Mouse (Mus musculus) heart, postnatal 25 days (tissue): ENCODE data around the gene Rmi1. TPM values are rescaled to one million over a fixed set of nuclear protein-coding genes. Genes with fewer than 3 reads are reported as not detected.
"Not testable (repeated sequence)": the region's sequence is repeated elsewhere in the genome, so short reads cannot be mapped to it uniquely, and the experiment has no call there.

Experiments used
- DNase-seq: peaks from one replicate; pipeline ENCODE4 v3.0.0; 2022; ENCODE audit warnings: low spot score
- intact Hi-C: fragments of 180-260 bp; cut with DNase I; formaldehyde crosslinking; loops from one replicate; pipeline ENCODE4 v1.15.1; 2025
- total RNA-seq, 2 experiments: library from RNA; stranded (reverse); gene quantifications; 2 replicates each; pipeline ENCODE4 v1.2.3; 2021

Gene Rmi1
- total RNA-seq, 2 experiments from 2014 or later, result 8.3 to 10.0 TPM

GRCm38 (mm10) chr13:58397651-58398050 lies 4.4 kb upstream of the Rmi1 start:
- intact Hi-C loops, result no loop called here
- DNase-seq, result no peak

- intact Hi-C loops, result loop anchor here (2.0 kb wide), 1 partner anchor 16 kb away; the partner anchor contains the start of gene 2210016F16Rik
These were observed 1.5 kb upstream of the Rmi1 start for GRCm38 (mm10) chr13:58400576-58400975.

GRCm38 (mm10) chr13:58401135-58402002 lies 679 bp upstream of the Rmi1 start:
- peak; percentile 44 for DNase-seq
- intact Hi-C loops, result loop anchor here (2.0 kb wide), 1 partner anchor 17 kb away; the partner anchor contains the start of gene 2210016F16Rik

More at GRCm38 (mm10) chr13:58400576-58400975, 1.5 kb upstream of the Rmi1 start:
- DNase-seq, result no peak

- no peak for DNase-seq
- intact Hi-C loops, result no loop called here
These were observed 679 bp downstream of the Rmi1 start for GRCm38 (mm10) chr13:58402744-58403110.

- intact Hi-C loops, DNase-seq: not testable (repeated sequence)
These were observed 1.2 kb downstream of the Rmi1 start, which contains the start of gene Hnrnpk for GRCm38 (mm10) chr13:58403243-58403642. Gene Hnrnpk (minus strand): TSS chr13:58403343.

- intact Hi-C loops, result loop anchor here (5.0 kb wide), 1 partner anchor 131 kb away; no protein-coding TSS in a partner anchor
- no peak for DNase-seq
These were observed 9.0 kb downstream of the Rmi1 start for GRCm38 (mm10) chr13:58411073-58411472.

GRCm38 (mm10) chr13:58415374-58415773 lies 13.3 kb downstream of the Rmi1 start:
- DNase-seq, result no peak
- intact Hi-C loops, result no loop called here

GRCm38 (mm10) chr13:58415838-58416237 lies 13.8 kb downstream of the Rmi1 start:
- intact Hi-C loops, result no loop called here
- no peak for DNase-seq

- intact Hi-C loops, result no loop called here
- no peak for DNase-seq
These were observed 16.6 kb downstream of the Rmi1 start for GRCm38 (mm10) chr13:58418656-58419055.

- intact Hi-C loops, result no loop called here
- no peak for DNase-seq
These were observed 17.2 kb downstream of the Rmi1 start for GRCm38 (mm10) chr13:58419266-58419665.

- intact Hi-C loops, result no loop called here
- no peak for DNase-seq
These were observed 19.0 kb downstream of the Rmi1 start for GRCm38 (mm10) chr13:58421026-58421425.

- intact Hi-C loops, result no loop called here
- no peak for DNase-seq
These were observed 20.2 kb downstream of the Rmi1 start for GRCm38 (mm10) chr13:58422242-58422641.

- intact Hi-C loops, result no loop called here
- no peak for DNase-seq
These were observed 21.1 kb downstream of the Rmi1 start for GRCm38 (mm10) chr13:58423061-58423660.

- no peak for DNase-seq
- intact Hi-C loops, result no loop called here
These were observed 37.7 kb downstream of the Rmi1 start for GRCm38 (mm10) chr13:58439716-58440115.

- intact Hi-C loops, result no loop called here
- no peak for DNase-seq
These were observed 41.3 kb downstream of the Rmi1 start for GRCm38 (mm10) chr13:58443326-58443725.

GRCm38 (mm10) chr13:58443787-58444186 lies 41.7 kb downstream of the Rmi1 start:
- DNase-seq, result peak; percentile 7
- intact Hi-C loops, result no loop called here

GRCm38 (mm10) chr13:58446541-58446940 lies 44.5 kb downstream of the Rmi1 start:
- DNase-seq, result no peak
- intact Hi-C loops, result no loop called here

- no peak for DNase-seq
- intact Hi-C loops, result no loop called here
These were observed 48.6 kb downstream of the Rmi1 start for GRCm38 (mm10) chr13:58450459-58451182.

- intact Hi-C loops, result no loop called here
- DNase-seq, result no peak
These were observed 50.2 kb downstream of the Rmi1 start for GRCm38 (mm10) chr13:58452246-58452645.

GRCm38 (mm10) chr13:58452651-58453413 lies 50.8 kb downstream of the Rmi1 start:
- intact Hi-C loops, result no loop called here
- no peak for DNase-seq
